ENCODE assay signal across 31 mouse cellular contexts in genomic region chr2:147119736-147120135, GRCm38 (mm10). TPM values are rescaled to one million over a fixed set of nuclear protein-coding genes. Genes with fewer than 3 reads are reported as not detected.
"Had no signal": no experiment of that assay in that cellular context is flagged by ENCODE, and none has a peak within 500 bp of the region (broad histone marks: within the 10 kb centered on the region; RNA-seq: fewer than 3 reads in every experiment).

No protein-coding gene starts in this region.

- H3K27ac ChIP-seq: kidney, postnatal 0 days; layer of hippocampus, adult 2 months; liver, embryonic 13.5 days; midbrain, embryonic 10.5 days; midbrain, embryonic 13.5 days had no signal

- H3K9me3 ChIP-seq: liver, embryonic 13.5 days; megakaryocyte, embryonic 14.5 days; midbrain, embryonic 10.5 days; midbrain, embryonic 13.5 days had no signal

- ATAC-seq: midbrain, embryonic 13.5 days had no signal

- H3K4me2 ChIP-seq: liver, embryonic 13.5 days; midbrain, embryonic 13.5 days had no signal

- H3K4me3 ChIP-seq: layer of hippocampus, adult 2 months; liver, embryonic 13.5 days; megakaryocyte, embryonic 14.5 days; midbrain, embryonic 10.5 days; midbrain, embryonic 13.5 days had no signal

- DNase-seq: kidney, adult 2 months; kidney, postnatal 25 days; layer of hippocampus, adult 9-11 months; liver, embryonic 13.5 days; lung, adult 2 months; lung, postnatal 14 days; lung, postnatal 4 days; thymus, adult 18-20 months; thymus, postnatal 14 days; thymus, postnatal 4 days had no signal

- H3K4me1 ChIP-seq: liver, embryonic 13.5 days; megakaryocyte, embryonic 14.5 days; midbrain, embryonic 10.5 days; midbrain, embryonic 13.5 days had no signal

- H3K36me3 ChIP-seq: liver, embryonic 13.5 days; midbrain, embryonic 10.5 days; midbrain, embryonic 13.5 days had no signal

- H3K9ac ChIP-seq: liver, embryonic 13.5 days; midbrain, embryonic 13.5 days had no signal

- H3K27me3 ChIP-seq: liver, embryonic 13.5 days; midbrain, embryonic 13.5 days had no signal

RNA-seq across cellular contexts. Expression of gene Nkx2-4, which starts 34.5 kb away (rescaled TPM):
- total RNA-seq: layer of hippocampus, adult 2 months; layer of hippocampus, postnatal 25 days; left cerebral cortex, adult 18-20 months; left cerebral cortex, postnatal 10 days; left cerebral cortex, postnatal 36 days; liver, adult 2 months had no signal
- polyA plus RNA-seq: kidney, adult 2 months; kidney, embryonic 14.5 days; kidney, postnatal 0 days; large intestine, adult 2 months; limb, embryonic 11.5 days; limb, embryonic 14.5 days; liver, adult 2 months; liver, embryonic 13.5 days; liver, embryonic 16.5 days; lung, adult 2 months; lung, embryonic 16.5 days; neural tube, embryonic 11.5 days; neural tube, embryonic 14.5 days; small intestine, adult 2 months; spleen, adult 2 months; stomach, embryonic 16.5 days had no signal
